Mouse (Mus musculus): Measurements from ENCODE around the gene Chrne. TPM values are rescaled to one million over a fixed set of nuclear protein-coding genes. Genes with fewer than 3 reads are reported as not detected.

The Chrne gene
- polyA plus RNA-seq, 1 experiment from 2014 or later = 0.58 TPM

DNA sequence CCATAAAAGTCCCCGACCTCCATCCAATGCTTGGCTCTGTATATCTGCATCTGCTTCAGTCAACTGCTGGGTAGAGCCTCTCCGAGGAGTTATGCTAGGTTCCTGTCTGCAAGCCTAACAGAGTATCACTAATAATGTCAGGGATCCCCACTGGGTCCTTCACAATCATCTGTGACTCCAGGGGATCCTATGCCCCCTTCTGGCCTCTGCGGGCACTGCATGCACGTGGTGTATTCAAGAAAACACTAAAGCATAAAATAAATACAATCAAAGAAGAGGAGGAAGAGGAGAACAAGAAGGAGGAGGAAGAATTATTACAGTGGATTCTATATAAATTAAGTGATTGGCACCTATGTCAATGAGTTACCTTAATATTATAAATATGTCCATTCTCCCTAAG lies 6.5 kb upstream of the Chrne start:
- 48% methylated on average over 4 of the region's 4 CpGs for WGBS
- no peak for DNase-seq (ENCODE audit: low spot score)

DNA sequence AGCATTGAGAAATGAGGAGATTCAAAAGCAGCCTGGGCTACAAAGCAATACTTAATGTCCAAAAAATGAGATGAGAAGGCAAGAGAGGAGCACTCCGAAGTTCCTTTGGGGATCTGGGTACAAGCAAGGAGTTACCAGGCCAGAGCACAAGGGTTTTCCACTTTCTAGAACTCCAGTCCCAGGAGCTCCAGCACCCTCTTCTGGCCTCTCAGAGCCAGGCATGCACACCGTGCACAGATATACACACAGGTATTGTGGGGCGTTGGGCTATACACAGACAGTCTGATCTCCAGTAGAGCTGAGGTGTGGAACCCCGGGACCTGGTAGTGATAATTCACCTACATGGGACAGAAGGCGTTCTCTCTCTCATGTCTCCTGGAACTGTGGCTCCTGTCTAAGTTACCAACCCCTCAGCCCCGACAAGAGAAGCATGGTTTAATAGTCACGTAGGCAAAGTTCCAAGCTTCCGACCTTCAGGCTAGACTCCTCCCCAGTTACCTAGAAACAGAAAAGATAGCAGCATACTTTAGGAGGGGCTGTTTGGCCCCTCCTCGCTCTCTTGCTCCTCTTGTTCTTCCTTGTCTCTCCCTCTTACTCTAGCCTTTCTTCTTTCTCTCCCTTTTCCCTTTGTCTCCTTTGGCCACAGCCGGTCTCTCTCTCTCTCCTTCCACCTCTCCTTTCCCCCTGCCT lies 4.2 kb upstream of the Chrne start:
- no peak overlapping the region for H3K4me2 ChIP-seq (ENCODE audit: low read depth, low read length)
- H3K27ac ChIP-seq (replicated peaks; ENCODE audit: low read depth, low read length) = no peak overlapping the region
- no peak overlapping the region for H3K9ac ChIP-seq (ENCODE audit: low read depth, low read length)
- no peak overlapping the region for H3K4me3 ChIP-seq (ENCODE audit: low read depth, low read length)
- no peak for DNase-seq (ENCODE audit: low spot score)
- no peak for ATAC-seq (ENCODE audit: low read depth)
- 82% methylated on average over 10 of the region's 10 CpGs for WGBS
- no peaks in the 10 kb centered on the region for H3K4me1 ChIP-seq (ENCODE audit: control insufficient read depth, insufficient read depth, low read length)
- H3K36me3 ChIP-seq (ENCODE audit: control insufficient read depth, insufficient read depth, low read length) = no peaks in the 10 kb centered on the region
- no peaks in the 10 kb centered on the region for H3K9me3 ChIP-seq (ENCODE audit: control insufficient read depth, low read length)
- H3K27me3 ChIP-seq (replicated peaks; ENCODE audit: control insufficient read depth, insufficient read depth, low read length) = no peaks in the 10 kb centered on the region

More for the DNA sequence above, 6.5 kb upstream of the Chrne start:
- no peak overlapping the region for H3K9ac ChIP-seq (ENCODE audit: low read depth, low read length)
- no peaks in the 10 kb centered on the region for H3K9me3 ChIP-seq (ENCODE audit: control insufficient read depth, low read length)
- ATAC-seq (ENCODE audit: low read depth) = no peak
- H3K4me1 ChIP-seq (ENCODE audit: control insufficient read depth, insufficient read depth, low read length) = no peaks in the 10 kb centered on the region
- no peak overlapping the region for H3K4me3 ChIP-seq (ENCODE audit: low read depth, low read length)
- H3K27me3 ChIP-seq (replicated peaks; ENCODE audit: control insufficient read depth, insufficient read depth, low read length) = no peaks in the 10 kb centered on the region
- no peaks in the 10 kb centered on the region for H3K36me3 ChIP-seq (ENCODE audit: control insufficient read depth, insufficient read depth, low read length)
- H3K4me2 ChIP-seq (ENCODE audit: low read depth, low read length) = no peak overlapping the region
- H3K27ac ChIP-seq (replicated peaks; ENCODE audit: low read depth, low read length) = no peak overlapping the region

DNA sequence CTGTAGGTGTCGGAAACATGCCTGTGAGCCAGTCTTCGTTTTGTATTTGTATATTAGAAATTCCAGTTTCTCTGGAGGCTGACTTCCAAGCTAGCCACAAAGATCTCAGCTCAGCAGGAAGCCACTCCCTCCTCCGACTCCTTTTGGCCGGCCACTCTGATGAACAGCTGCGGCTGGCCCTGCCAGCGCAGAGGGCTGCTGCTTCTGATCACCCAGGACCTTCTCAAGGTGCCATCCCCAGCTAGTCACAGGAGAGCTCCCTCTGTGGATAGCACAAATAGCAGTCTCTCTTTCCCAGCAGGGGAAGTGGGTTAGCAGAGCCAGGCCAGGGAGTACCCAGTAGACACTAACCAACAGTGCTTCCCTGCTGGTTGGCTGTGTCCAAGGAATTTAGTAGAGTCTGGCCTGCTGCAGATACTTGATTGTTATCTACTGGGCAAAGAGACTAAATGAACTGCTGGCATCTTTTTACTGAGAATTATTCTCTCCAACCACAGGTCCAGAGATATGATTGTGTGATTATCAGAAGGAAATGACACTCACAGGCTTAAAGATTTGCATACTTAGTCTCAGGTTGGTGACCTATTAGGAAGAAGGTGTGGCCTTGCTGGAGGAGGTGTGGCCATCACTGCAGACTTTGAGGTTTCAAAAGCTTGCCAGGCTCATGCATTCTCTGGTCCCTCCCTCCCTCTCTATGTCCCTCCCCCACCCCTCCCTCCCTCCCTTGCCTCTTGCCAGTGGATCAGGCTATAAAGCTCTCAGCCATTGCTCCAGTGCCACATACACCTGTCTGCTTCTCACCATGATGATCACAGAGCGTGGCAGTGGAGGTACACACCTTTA lies 3.2 kb upstream of the Chrne start:
- peak; percentile 27 for DNase-seq (ENCODE audit: low spot score)
- Histone ChIP-seq H3K9ac (ENCODE audit: low read depth, low read length) (peak overlapping the region; percentile 48), H3K4me1 (ENCODE audit: control insufficient read depth, insufficient read depth, low read length) (no peaks in the 10 kb centered on the region), H3K4me2 (ENCODE audit: low read depth, low read length) (no peak overlapping the region), H3K27ac (replicated peaks; ENCODE audit: low read depth, low read length) (no peak overlapping the region), H3K9me3 (ENCODE audit: control insufficient read depth, low read length) (no peaks in the 10 kb centered on the region), H3K36me3 (ENCODE audit: control insufficient read depth, insufficient read depth, low read length) (no peaks in the 10 kb centered on the region), H3K27me3 (replicated peaks; ENCODE audit: control insufficient read depth, insufficient read depth, low read length) (no peaks in the 10 kb centered on the region), H3K4me3 (ENCODE audit: low read depth, low read length) (no peak overlapping the region)
- WGBS = 39% methylated on average over 7 of the region's 7 CpGs
- ATAC-seq (ENCODE audit: low read depth) = no peak

DNA sequence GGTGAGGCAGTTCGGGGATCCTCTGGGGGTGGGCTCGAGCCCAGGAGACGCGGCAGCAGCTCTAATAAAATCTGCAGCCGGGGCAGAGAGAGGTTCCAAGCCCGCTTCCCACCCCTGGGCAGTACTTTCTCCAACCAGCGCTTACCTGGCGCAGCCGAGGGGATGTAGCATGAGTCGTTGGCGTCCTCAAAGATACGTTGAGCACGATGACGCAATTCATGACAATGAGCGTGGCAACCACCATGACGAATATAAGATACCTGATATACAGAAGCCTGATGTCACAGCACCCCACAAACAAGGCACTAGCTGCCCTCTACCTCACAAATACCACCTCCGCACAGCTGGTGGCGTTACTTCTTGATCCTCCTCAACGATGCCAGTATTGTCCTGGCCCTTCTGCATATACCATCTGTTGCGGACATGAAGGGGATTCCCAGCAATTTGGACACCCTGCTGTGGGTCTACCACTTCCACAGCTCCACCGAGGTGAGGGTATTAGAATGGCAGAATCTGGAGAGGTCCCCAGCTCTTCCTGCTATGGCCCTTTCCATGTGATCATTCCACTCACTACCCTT lies 3.4 kb downstream of the Chrne start, which contains the start of gene 4930544D05Rik:
TSS of gene 4930544D05Rik (plus strand) at position 333 of the 578 bp plus-strand sequence.
- DNase-seq (ENCODE audit: low spot score) (no peak), ATAC-seq (ENCODE audit: low read depth) (no peak)
- H3K27ac ChIP-seq (replicated peaks; ENCODE audit: low read depth, low read length) = peak within 1 kb of the TSS; percentile 65
- 20% methylated on average over 21 of the region's 21 CpGs for WGBS
- H3K4me3 ChIP-seq (ENCODE audit: low read depth, low read length) = peak within 1 kb of the TSS; percentile 38
- H3K27me3 ChIP-seq (replicated peaks; ENCODE audit: control insufficient read depth, insufficient read depth, low read length) = no peaks in the 10 kb centered on the region
- peaks cover 12% of the 10 kb centered on the region for H3K4me1 ChIP-seq (ENCODE audit: control insufficient read depth, insufficient read depth, low read length)
- peaks cover 29% of the 10 kb centered on the region for H3K36me3 ChIP-seq (ENCODE audit: control insufficient read depth, insufficient read depth, low read length)
- peak within 1 kb of the TSS; percentile 78 for H3K4me2 ChIP-seq (ENCODE audit: low read depth, low read length)
- H3K9me3 ChIP-seq (ENCODE audit: control insufficient read depth, low read length) = no peaks in the 10 kb centered on the region
- peak within 1 kb of the TSS; percentile 62 for H3K9ac ChIP-seq (ENCODE audit: low read depth, low read length)

DNA sequence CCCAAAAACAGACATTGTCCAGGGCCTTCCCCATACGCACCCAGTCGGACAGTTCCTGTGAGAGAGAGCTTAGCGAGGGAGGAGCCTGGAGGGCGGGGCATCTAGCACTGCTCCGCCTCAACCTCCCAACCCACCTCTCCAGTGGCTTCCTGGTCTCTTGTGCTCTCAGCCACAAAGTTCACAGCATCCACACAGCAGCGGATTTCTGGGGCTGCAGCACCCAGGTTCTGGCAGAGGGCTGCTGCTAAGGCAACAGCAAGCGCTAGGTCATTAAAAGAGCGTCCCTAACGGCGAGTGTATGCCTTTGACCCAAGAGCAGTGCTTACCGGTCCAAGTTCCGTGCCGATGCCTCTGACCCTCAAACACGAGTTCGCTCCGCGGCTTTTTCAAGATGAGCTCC lies 3.9 kb downstream of the Chrne start:
- peak overlapping the region; percentile 65 for H3K27ac ChIP-seq (replicated peaks; ENCODE audit: low read depth, low read length)
- ATAC-seq (ENCODE audit: low read depth) = peak; percentile 88
- WGBS = 3% methylated on average over 16 of the region's 17 CpGs

DNA sequence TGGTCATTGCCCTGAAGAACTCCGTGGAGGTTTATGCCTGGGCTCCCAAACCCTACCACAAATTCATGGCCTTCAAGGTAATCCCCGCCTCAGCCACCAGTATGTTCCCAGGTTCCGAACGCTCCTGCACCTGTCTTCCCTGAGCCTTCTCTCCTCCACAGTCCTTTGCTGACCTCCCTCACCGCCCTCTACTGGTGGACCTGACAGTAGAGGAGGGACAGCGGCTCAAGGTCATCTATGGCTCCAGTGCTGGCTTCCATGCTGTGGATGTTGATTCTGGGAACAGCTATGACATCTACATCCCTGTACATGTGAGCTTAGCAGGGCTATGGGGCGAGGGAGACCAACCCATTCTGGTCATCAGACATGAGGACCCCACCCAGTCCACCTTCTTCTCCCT lies 6.5 kb downstream of the Chrne start:
- Histone ChIP-seq H3K9me3 (ENCODE audit: control insufficient read depth, low read length) (no peaks in the 10 kb centered on the region), H3K36me3 (ENCODE audit: control insufficient read depth, insufficient read depth, low read length) (peaks cover 60% of the 10 kb centered on the region), H3K4me1 (ENCODE audit: control insufficient read depth, insufficient read depth, low read length) (peaks cover 12% of the 10 kb centered on the region), H3K4me2 (ENCODE audit: low read depth, low read length) (no peak overlapping the region), H3K4me3 (ENCODE audit: low read depth, low read length) (no peak overlapping the region), H3K9ac (ENCODE audit: low read depth, low read length) (no peak overlapping the region), H3K27me3 (replicated peaks; ENCODE audit: control insufficient read depth, insufficient read depth, low read length) (no peaks in the 10 kb centered on the region), H3K27ac (replicated peaks; ENCODE audit: low read depth, low read length) (no peak overlapping the region)
- ATAC-seq (ENCODE audit: low read depth) = no peak
- DNase-seq (ENCODE audit: low spot score) = no peak
- 75% methylated on average over 7 of the region's 7 CpGs for WGBS

More for the DNA sequence above, 3.9 kb downstream of the Chrne start:
- H3K9me3 ChIP-seq (ENCODE audit: control insufficient read depth, low read length) = no peaks in the 10 kb centered on the region
- H3K9ac ChIP-seq (ENCODE audit: low read depth, low read length) = peak overlapping the region; percentile 62
- peak overlapping the region; percentile 38 for H3K4me3 ChIP-seq (ENCODE audit: low read depth, low read length)
- peak overlapping the region; percentile 78 for H3K4me2 ChIP-seq (ENCODE audit: low read depth, low read length)
- peaks cover 34% of the 10 kb centered on the region for H3K36me3 ChIP-seq (ENCODE audit: control insufficient read depth, insufficient read depth, low read length)
- no peaks in the 10 kb centered on the region for H3K27me3 ChIP-seq (replicated peaks; ENCODE audit: control insufficient read depth, insufficient read depth, low read length)
- H3K4me1 ChIP-seq (ENCODE audit: control insufficient read depth, insufficient read depth, low read length) = peaks cover 12% of the 10 kb centered on the region
- DNase-seq (ENCODE audit: low spot score) = peak; percentile 86

DNA sequence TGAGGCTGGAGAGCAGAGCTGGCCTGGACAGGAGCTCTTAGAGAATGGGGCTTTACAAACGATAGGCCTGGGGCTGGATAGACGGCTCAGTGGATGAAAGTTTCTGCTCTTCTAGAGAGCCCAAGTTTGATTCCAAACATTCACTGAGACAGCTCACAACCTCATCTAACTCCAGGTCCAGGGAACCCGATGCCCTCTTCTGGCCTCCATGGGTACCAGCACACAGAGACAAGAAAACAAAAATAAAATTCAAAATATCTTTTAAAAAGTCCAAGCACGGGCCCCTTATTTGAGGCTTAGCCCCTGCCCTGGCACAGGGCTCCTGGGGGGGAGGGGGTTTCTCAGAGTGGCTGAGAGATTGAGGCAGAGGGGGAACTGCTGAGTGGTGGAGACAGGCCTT lies 8.3 kb downstream of the Chrne start:
- DNase-seq (ENCODE audit: low spot score) (no peak), ATAC-seq (ENCODE audit: low read depth) (no peak)
- no peak overlapping the region for H3K4me2 ChIP-seq (ENCODE audit: low read depth, low read length)
- H3K9ac ChIP-seq (ENCODE audit: low read depth, low read length) = no peak overlapping the region
- 87% methylated on average over 4 of the region's 4 CpGs for WGBS
- H3K36me3 ChIP-seq (ENCODE audit: control insufficient read depth, insufficient read depth, low read length) = peaks cover 78% of the 10 kb centered on the region
- H3K9me3 ChIP-seq (ENCODE audit: control insufficient read depth, low read length) = no peaks in the 10 kb centered on the region
- H3K27ac ChIP-seq (replicated peaks; ENCODE audit: low read depth, low read length) = no peak overlapping the region
- H3K4me3 ChIP-seq (ENCODE audit: low read depth, low read length) = no peak overlapping the region
- peaks cover 12% of the 10 kb centered on the region for H3K4me1 ChIP-seq (ENCODE audit: control insufficient read depth, insufficient read depth, low read length)
- H3K27me3 ChIP-seq (replicated peaks; ENCODE audit: control insufficient read depth, insufficient read depth, low read length) = no peaks in the 10 kb centered on the region

DNA sequence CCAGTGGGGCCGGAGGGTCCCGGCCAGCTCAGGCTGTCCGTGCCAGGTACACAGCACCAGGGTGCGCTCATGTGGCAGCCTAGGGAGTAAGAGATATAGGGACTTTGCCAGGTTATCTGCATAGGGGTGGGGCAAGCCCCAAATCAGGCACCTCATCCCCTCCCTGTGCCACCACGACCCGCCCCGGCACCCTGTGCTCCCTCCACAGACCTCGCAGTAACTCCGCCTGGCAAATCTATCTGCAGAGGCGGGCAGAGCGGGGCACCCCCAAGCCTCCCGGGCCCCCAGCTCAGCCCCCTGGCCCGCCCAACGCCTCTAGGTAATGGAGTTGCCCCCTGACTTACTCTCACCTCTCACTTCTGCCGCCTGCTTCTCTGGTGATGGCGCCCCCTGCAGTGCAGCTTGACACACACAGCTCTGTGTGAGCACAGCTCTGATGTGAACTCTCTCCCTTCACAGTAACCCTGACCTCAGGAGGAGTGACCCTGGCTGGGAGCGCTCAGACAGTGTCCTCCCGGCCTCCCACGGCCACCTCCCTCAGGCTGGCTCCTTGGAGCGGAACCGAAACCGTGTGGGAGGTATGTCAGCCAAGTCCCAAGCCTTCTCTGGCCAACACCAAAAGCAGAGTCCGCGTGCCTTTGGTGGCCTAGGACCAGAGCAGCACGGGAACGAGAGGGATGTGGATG lies 10.5 kb downstream of the Chrne start:
- no peak overlapping the region for H3K4me2 ChIP-seq (ENCODE audit: low read depth, low read length)
- no peak overlapping the region for H3K4me3 ChIP-seq (ENCODE audit: low read depth, low read length)
- H3K27me3 ChIP-seq (replicated peaks; ENCODE audit: control insufficient read depth, insufficient read depth, low read length) = no peaks in the 10 kb centered on the region
- WGBS = 90% methylated on average over 26 of the region's 26 CpGs
- no peaks in the 10 kb centered on the region for H3K4me1 ChIP-seq (ENCODE audit: control insufficient read depth, insufficient read depth, low read length)
- ATAC-seq (ENCODE audit: low read depth) = no peak
- no peaks in the 10 kb centered on the region for H3K9me3 ChIP-seq (ENCODE audit: control insufficient read depth, low read length)
- no peak overlapping the region for H3K9ac ChIP-seq (ENCODE audit: low read depth, low read length)
- DNase-seq (ENCODE audit: low spot score) = no peak
- H3K27ac ChIP-seq (replicated peaks; ENCODE audit: low read depth, low read length) = no peak overlapping the region
- peaks cover 96% of the 10 kb centered on the region for H3K36me3 ChIP-seq (ENCODE audit: control insufficient read depth, insufficient read depth, low read length)
